Mouse (Mus musculus) heart, postnatal 0 days (tissue): Measurements from ENCODE around the gene Col13a1. TPM values are rescaled to one million over a fixed set of nuclear protein-coding genes. Genes with fewer than 3 reads are reported as not detected.

Experiments
- ATAC-seq: fragments of 200-750 bp; cut with Nextera tagmentation; 2 replicates; pipeline ENCODE4 v1.8.0; 2017; ENCODE audit warnings: low read depth, moderate number of reproducible peaks, moderate library complexity; ENCODE audit not compliant: insufficient read depth
- DNase-seq: peaks from one replicate; pipeline ENCODE4 v3.0.0-alpha.2; 2016; ENCODE audit warnings: low spot score
- H3K27ac ChIP-seq: fragments of 300-500 bp; sonication (generic); 2 replicates; pipeline ENCODE4 v1.5.1; 2014; ENCODE audit warnings: low read depth, mild to moderate bottlenecking
- H3K27me3 ChIP-seq: fragments of 300-500 bp; sonication (generic); 2 replicates; pipeline ENCODE4 v1.6.1; 2014; ENCODE audit warnings: low read length, mixed read lengths; ENCODE audit not compliant: control insufficient read depth, insufficient read depth
- H3K36me3 ChIP-seq: fragments of 300-500 bp; sonication (generic); replicated peaks from 2 replicates; pipeline ENCODE4 v1.6.1; 2014; ENCODE audit warnings: low read length, mixed read lengths; ENCODE audit not compliant: control insufficient read depth, insufficient read depth
- H3K4me1 ChIP-seq: fragments of 300-500 bp; sonication (generic); 2 replicates; pipeline ENCODE4 v1.6.1; 2014; ENCODE audit warnings: antibody characterized with exemption; ENCODE audit not compliant: control insufficient read depth, insufficient read depth
- H3K4me2 ChIP-seq: fragments of 300-500 bp; sonication (generic); 2 replicates; pipeline ENCODE4 v1.6.1; 2014; ENCODE audit warnings: low read depth, mild to moderate bottlenecking, low read length, moderate library complexity
- H3K4me3 ChIP-seq: fragments of 300-500 bp; sonication (generic); 2 replicates; pipeline ENCODE4 v1.5.1; 2014; ENCODE audit warnings: low read depth, low read length
- H3K9ac ChIP-seq: fragments of 300-500 bp; sonication (generic); replicated peaks from 2 replicates; pipeline ENCODE4 v1.6.1; 2014; ENCODE audit warnings: low read depth, low read length, mixed read lengths
- H3K9me3 ChIP-seq: fragments of 300-500 bp; sonication (generic); replicated peaks from 2 replicates; pipeline ENCODE4 v1.6.1; 2016; ENCODE audit warnings: low read length; ENCODE audit not compliant: control insufficient read depth
- CTCF ChIP-seq: IDR thresholded peaks from 2 replicates; pipeline ENCODE4 v1.5.1; 2016; ENCODE audit warnings: antibody characterized with exemption, control low read depth, low read depth
- EP300 ChIP-seq: IDR thresholded peaks from 2 replicates; pipeline ENCODE4 v1.6.1; 2016; ENCODE audit warnings: antibody characterized with exemption, low read depth
- WGBS: fragments of 180-500 bp; shearing (Covaris S2); extraction: QIAGEN DNeasy Blood & Tissue Kit; methylation state at CpG from one replicate; pipeline ENCODE4 v1.1.7; 2014; 5-methylcytosine and 5-hydroxymethylcytosine counted together
- polyA plus RNA-seq: library from polyadenylated mRNA; unstranded; fragments of >200 nt; fragmentation: Nextera tagmentation; extraction: Ambion mirVana; gene quantifications from 2 replicates; pipeline ENCODE4 v1.2.1, GENCODE M21; 2015
- total RNA-seq: library from RNA; depleted of rRNA; stranded (reverse); fragments of >200 nt; gene quantifications from 2 replicates; pipeline ENCODE4 v1.2.3, GENCODE M21; 2014; ENCODE audit warnings: low replicate concordance

The Col13a1 gene
- total and polyA plus RNA-seq, 2 experiments from 2014 or later, result 2.3 to 6.5 TPM

DNA sequence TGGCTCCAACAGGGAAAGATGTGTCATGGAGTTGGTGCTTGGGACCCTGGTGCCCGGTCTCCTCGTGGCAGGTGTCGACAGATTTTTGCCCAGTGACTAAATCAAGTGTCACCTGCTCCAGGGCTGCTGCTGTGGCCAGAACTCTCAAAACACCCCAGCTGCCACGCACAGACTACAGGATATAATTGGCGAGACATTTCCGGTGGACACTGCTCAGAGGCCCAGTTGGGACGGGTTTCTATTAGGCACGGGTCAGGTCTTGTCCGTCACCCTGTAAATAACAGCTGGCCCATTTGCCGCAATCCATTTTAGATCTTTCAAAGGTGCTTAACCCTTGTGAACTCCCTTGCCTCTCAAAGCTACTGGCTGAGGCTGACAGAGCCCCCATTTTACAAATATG is 35.4 kb downstream of the Col13a1 start:
- no peak overlapping the region for H3K27ac ChIP-seq
- no peak overlapping the region for H3K4me2 ChIP-seq
- TF ChIP-seq CTCF, result no peak
- TF ChIP-seq EP300, result no peak
- DNase-seq, result no peak
- H3K9me3 ChIP-seq, result no peaks in the 10 kb centered on the region
- H3K36me3 ChIP-seq, result no peaks in the 10 kb centered on the region
- no peak overlapping the region for H3K9ac ChIP-seq
- H3K4me1 ChIP-seq, result peaks cover 3% of the 10 kb centered on the region; the same call in 1 of the 2 replicates
- no peak overlapping the region for H3K4me3 ChIP-seq
- WGBS, result 54% methylated on average over 10 of the region's 10 CpGs
- ATAC-seq, result no peak
- H3K27me3 ChIP-seq, result no peaks in the 10 kb centered on the region

DNA sequence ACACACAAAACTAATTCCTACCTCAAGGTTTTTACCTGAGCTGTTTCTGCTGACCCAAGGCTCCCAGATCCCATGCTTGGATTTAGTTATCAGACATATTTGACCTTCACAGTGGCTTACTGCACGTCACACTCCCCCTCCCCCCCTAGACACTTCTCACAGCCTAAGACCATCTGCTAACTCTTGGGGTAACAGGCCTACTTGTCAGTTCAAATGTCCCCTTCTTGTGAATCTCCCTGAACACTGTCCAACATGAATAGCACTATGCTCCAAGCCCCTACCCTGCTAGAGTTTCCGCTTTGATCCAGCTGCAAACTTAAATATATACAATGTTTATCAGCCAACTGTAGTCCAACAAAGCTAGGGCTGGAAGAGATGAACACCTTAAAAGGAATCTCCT is 36.2 kb downstream of the Col13a1 start:
- Histone ChIP-seq H3K4me1 (peaks cover 3% of the 10 kb centered on the region; the same call in 1 of the 2 replicates), H3K36me3 (no peaks in the 10 kb centered on the region), H3K9ac (no peak overlapping the region), H3K9me3 (no peaks in the 10 kb centered on the region), H3K27ac (no peak overlapping the region), H3K4me3 (no peak overlapping the region), H3K27me3 (no peaks in the 10 kb centered on the region; the same call in 1 of the 2 replicates), H3K4me2 (no peak overlapping the region)
- TF ChIP-seq EP300, result no peak
- ATAC-seq, result no peak
- no peak for DNase-seq
- WGBS, result 58% methylated on average over 2 of the region's 2 CpGs

DNA sequence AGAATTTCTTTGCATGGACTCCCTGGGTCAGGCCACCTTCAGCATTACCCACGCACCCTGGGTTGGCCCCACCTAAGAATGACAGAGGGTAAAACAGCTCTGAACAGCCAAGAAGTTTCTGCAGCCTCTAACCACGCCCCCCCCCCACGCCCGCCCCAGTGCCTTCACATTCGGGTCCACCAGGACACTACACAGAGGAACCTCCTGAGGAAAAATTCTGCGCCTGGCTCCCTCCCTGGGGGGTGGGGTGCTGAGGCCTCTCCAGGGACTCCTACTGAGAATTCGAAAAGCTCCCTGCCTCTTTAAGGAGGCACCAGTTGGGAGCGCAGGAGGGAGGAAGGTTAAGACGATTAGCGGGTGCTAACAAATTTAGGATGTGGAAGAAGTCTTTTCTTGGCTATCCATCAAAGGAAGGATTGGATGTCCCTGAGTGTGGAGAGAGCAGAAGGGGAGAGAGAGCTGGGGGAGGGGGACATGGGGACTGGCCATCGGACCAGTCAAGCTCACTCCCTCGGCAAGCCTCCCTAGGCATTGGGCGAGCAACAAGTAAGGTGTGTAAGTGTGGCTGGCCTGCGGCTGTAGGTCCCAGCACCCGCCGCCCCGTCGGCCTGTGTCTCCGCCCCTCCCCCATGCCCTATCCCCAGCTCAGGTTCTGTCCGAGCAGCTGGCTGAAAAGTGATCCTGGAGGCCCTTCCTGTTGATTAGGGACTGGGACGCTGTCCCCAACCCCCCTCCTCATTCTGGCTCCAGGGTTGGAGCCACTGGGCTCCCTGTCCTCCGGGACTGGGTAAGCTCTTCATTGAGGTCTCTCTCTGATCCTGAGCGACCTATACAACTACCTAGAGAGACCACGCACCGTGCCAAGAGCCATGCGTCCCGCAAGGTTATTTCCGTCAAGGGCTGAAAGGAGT is 42.4 kb downstream of the Col13a1 start:
- H3K9ac ChIP-seq, result peak overlapping the region; percentile 29; the same call in 1 of the 2 replicates
- 7% methylated on average over 28 of the region's 28 CpGs for WGBS
- H3K27ac ChIP-seq, result no peak overlapping the region
- H3K9me3 ChIP-seq, result no peaks in the 10 kb centered on the region
- peak overlapping the region; percentile 56 for H3K4me2 ChIP-seq
- peaks cover 10% of the 10 kb centered on the region; the same call in 1 of the 2 replicates for H3K4me1 ChIP-seq
- no peaks in the 10 kb centered on the region; the same call in 1 of the 2 replicates for H3K27me3 ChIP-seq
- H3K4me3 ChIP-seq, result peak overlapping the region; percentile 4
- no peak for DNase-seq
- TF ChIP-seq EP300 (no peak), CTCF (no peak)
- no peaks in the 10 kb centered on the region for H3K36me3 ChIP-seq
- 0 out of 2 replicates have a peak, but pooled peaks have one; percentile 21 for ATAC-seq

DNA sequence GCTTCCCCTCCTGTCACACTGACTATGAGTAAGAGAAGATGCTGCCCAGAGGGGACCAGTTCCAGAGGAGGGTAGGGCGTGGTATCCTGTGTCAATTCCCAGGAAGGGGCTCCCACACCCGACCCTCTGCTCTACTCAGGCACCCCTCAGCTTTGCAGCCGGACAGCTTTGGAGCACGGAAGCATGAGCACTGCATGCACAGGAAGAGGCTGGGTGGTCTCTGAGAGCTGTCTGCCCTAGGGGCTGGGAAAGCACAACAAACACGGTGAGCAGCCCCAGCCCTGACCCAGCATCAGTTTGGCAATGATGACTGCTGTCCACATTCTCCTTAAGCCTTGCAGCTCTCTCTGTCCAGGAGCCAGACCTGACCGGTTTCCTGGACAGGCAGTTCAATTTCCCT is 47.2 kb downstream of the Col13a1 start:
- Histone ChIP-seq H3K36me3 (no peaks in the 10 kb centered on the region), H3K9me3 (no peaks in the 10 kb centered on the region), H3K27ac (no peak overlapping the region), H3K4me2 (no peak overlapping the region), H3K9ac (no peak overlapping the region), H3K27me3 (no peaks in the 10 kb centered on the region), H3K4me1 (peaks cover 23% of the 10 kb centered on the region), H3K4me3 (no peak overlapping the region)
- 60% methylated on average over 6 of the region's 6 CpGs for WGBS
- DNase-seq (no peak), ATAC-seq (no peak)
- TF ChIP-seq EP300 (no peak), CTCF (no peak)

DNA sequence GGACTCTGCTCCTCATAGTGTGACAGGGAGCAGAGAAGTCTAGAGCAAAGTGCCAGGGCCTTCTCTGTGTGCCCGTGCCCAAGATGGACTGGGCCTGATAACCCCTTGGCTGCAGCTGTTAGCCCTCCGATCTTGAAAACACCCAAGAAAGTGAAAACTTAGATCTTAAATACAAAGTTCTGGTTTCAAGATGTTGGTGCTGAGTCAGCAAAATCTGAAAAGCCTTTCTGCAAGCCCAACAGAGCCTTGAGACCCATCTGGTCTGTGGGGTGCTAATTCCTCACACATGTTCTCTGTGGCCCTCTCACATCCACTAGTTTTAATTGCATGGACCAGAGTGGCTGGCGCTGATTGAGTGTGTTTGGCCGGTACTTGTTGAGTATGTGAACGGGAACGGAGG is 49.0 kb downstream of the Col13a1 start:
- peaks cover 14% of the 10 kb centered on the region for H3K4me1 ChIP-seq
- H3K9ac ChIP-seq, result no peak overlapping the region
- no peak overlapping the region for H3K4me2 ChIP-seq
- no peaks in the 10 kb centered on the region for H3K36me3 ChIP-seq
- ATAC-seq (no peak), DNase-seq (no peak)
- H3K9me3 ChIP-seq, result no peaks in the 10 kb centered on the region
- no peaks in the 10 kb centered on the region for H3K27me3 ChIP-seq
- H3K4me3 ChIP-seq, result no peak overlapping the region
- no peak for TF ChIP-seq CTCF
- no peak for TF ChIP-seq EP300
- 80% methylated on average over 6 of the region's 6 CpGs for WGBS
- H3K27ac ChIP-seq, result no peak overlapping the region
